Mouse (Mus musculus): ENCODE data around the gene Gkn1. TPM values are rescaled to one million over a fixed set of nuclear protein-coding genes. Genes with fewer than 3 reads are reported as not detected.

Gene Gkn1
- total and polyA plus RNA-seq, 3 experiments, result not detected

DNA sequence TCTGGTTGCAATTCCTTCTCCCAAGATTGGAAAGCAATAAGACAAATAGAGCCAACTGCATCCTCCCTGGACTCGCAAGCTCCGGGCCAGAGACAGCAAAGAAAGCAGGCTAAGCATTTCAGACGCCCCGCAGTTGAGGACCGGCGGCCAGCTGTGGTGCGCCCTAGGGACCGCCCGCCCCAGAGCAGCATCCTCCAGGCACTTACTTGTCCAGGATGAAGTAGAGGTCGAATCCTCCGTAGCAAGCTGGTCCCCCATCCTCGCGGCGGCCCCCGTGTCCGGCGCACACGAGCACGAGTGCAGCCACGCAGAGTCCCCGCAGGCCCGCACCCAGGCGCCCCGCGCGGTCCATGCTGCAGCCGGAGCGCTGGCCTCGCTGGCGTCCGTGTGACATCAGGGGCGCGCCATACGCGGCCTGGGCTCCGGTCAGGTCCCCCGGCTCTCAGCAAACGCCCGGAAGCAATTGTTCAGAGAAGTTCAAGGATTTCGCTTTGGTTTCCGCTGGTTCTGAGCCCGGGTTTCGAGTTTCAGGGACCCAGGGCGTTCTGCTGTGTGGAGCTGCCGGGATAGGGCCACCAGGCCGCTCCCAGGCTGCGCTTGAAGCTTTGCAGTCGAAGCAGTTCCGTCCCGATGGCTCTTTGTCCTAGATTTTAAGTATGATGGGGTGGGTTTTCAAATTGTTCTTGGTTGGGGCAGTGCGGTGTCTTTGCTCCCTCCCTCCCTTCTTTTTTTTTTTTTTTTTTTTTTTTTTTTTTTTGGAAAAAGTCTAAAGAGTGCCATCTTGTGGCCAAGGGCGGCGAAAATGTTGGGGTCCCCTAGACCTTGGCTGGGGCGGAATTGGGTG is 15.4 kb downstream of the Gkn1 start, which contains the start of gene Antxr1:
TSS of gene Antxr1 (minus strand) at position 731 of the 844 bp plus-strand sequence.
- peak; percentile 17 for DNase-seq (ENCODE audit: extremely low read depth)
- Histone ChIP-seq H3K36me3 (replicated peaks in 1 of 2; ENCODE audit: control insufficient read depth in 1 of 2, insufficient read depth in 1 of 2, low read length in 1 of 2) (no peaks in the 10 kb centered on the region), H3K9ac (ENCODE audit: insufficient read depth, low read depth) (peak within 1 kb of the TSS; percentile 53; the same call in 1 of the 2 replicates), H3K9me3 (replicated peaks; ENCODE audit: low read length) (no peaks in the 10 kb centered on the region), H3K4me3 (replicated peaks in 1 of 3; ENCODE audit: low read depth in 2 of 3, low read length in 2 of 3, poor library complexity in 1 of 3) (peak within 1 kb of the TSS in 2 of 3 experiments; percentile 16 to 23), H3K27ac (ENCODE audit: insufficient read depth, low read depth) (no peak within 1 kb of the TSS), H3K4me1 (ENCODE audit: control insufficient read depth in 1 of 2, insufficient read depth in 2 of 2) (no peaks in the 10 kb centered on the region; a peak in 1 of 4 replicates), H3K27me3 (replicated peaks) (peaks cover 1% of the 10 kb centered on the region), H3K79me2 (replicated peaks; ENCODE audit: control insufficient read depth, extremely low read depth, insufficient read depth, poor library complexity, severe bottlenecking) (no peaks in the 10 kb centered on the region), H3K4me2 (ENCODE audit: insufficient read depth, low read depth, poor library complexity, severe bottlenecking) (peak within 1 kb of the TSS; percentile 57)
- dilution Hi-C loops (cut with MboI; ENCODE audit: extremely low pct_ligation_motif_present, extremely low pct_unique_long_range_greater_than_20kb, low sequenced_read_pairs), result no loop called here
- 0 out of 2 replicates have a peak, but pooled peaks have one; percentile 5 for TF ChIP-seq UBTF (IDR thresholded peaks at IDR 0.05; ENCODE audit: low read depth, low read length)
- TF ChIP-seq JUN (IDR thresholded peaks at IDR 0.05; ENCODE audit: insufficient read depth, low read depth, low read length), result no peak
- peak in 1 of 2 experiments; percentile 73; a peak in 2 of 4 replicates for TF ChIP-seq CTCF (conservative IDR thresholded peaks at IDR 0.05 in 1 of 2, IDR thresholded peaks at IDR 0.05 in 1 of 2; ENCODE audit: low read depth in 2 of 2, low read length in 2 of 2)
- TF ChIP-seq MAFK (IDR thresholded peaks at IDR 0.05; ENCODE audit: insufficient replicate concordance, low read length), result no peak
- peak; percentile 55 for TF ChIP-seq SMC3 (IDR thresholded peaks at IDR 0.05; ENCODE audit: low read depth, low read length)
- TF ChIP-seq MAZ (IDR thresholded peaks at IDR 0.05; ENCODE audit: low read depth, low read length), result peak; percentile 83
- no peak for TF ChIP-seq MEF2A (IDR thresholded peaks at IDR 0.05; ENCODE audit: borderline replicate concordance, low read depth, low read length)
- TF ChIP-seq ZNF384 (IDR thresholded peaks at IDR 0.05; ENCODE audit: low read depth, low read length), result peak; percentile 100
- TF ChIP-seq RAD21 (IDR thresholded peaks at IDR 0.05; ENCODE audit: low read depth, low read length), result peak; percentile 49
- in situ Hi-C loops (cut with MboI; ENCODE audit: low pct_ligation_motif_present, low pct_unique_long_range_greater_than_20kb, low sequenced_read_pairs), result no loop called here

GRCm38 (mm10) chr6:87334361-87335090 is 16.2 kb downstream of the Gkn1 start:
- no peaks in the 10 kb centered on the region; a peak in 1 of 4 replicates for H3K4me1 ChIP-seq (ENCODE audit: control insufficient read depth in 1 of 2, insufficient read depth in 2 of 2)
- no peaks in the 10 kb centered on the region for H3K9me3 ChIP-seq (replicated peaks; ENCODE audit: low read length)
- TF ChIP-seq TCF12 (IDR thresholded peaks at IDR 0.05; ENCODE audit: low read depth, low read length), result no peak
- TF ChIP-seq POLR2A (IDR thresholded peaks at IDR 0.05; ENCODE audit: low read depth, low read length), result no peak
- TF ChIP-seq NRF1 (IDR thresholded peaks at IDR 0.05; ENCODE audit: low read depth, low read length), result no peak
- no peak for TF ChIP-seq CHD1 (IDR thresholded peaks at IDR 0.05; ENCODE audit: low read depth, low read length)
- TF ChIP-seq ZKSCAN1 (IDR thresholded peaks at IDR 0.05; ENCODE audit: borderline replicate concordance, low read depth, low read length), result no peak
- no peak for TF ChIP-seq ZNF384 (IDR thresholded peaks at IDR 0.05; ENCODE audit: low read depth, low read length)
- no peak for TF ChIP-seq JUND (conservative IDR thresholded peaks at IDR 0.05; ENCODE audit: low read depth, low read length)
- TF ChIP-seq CHD2 (IDR thresholded peaks at IDR 0.05; ENCODE audit: low read length), result no peak
- no peak for TF ChIP-seq CTCF (conservative IDR thresholded peaks at IDR 0.05 in 1 of 2, IDR thresholded peaks at IDR 0.05 in 1 of 2; ENCODE audit: low read depth in 2 of 2, low read length in 2 of 2)
- no peak for TF ChIP-seq KAT2A (IDR thresholded peaks at IDR 0.05; ENCODE audit: insufficient replicate concordance, low read length)
- TF ChIP-seq ZC3H11A (IDR thresholded peaks at IDR 0.05; ENCODE audit: low read depth, low read length), result no peak
- no peak for TF ChIP-seq MAFK (IDR thresholded peaks at IDR 0.05; ENCODE audit: insufficient replicate concordance, low read length)
- TF ChIP-seq POLR2AphosphoS2 (IDR thresholded peaks at IDR 0.05; ENCODE audit: low read depth, low read length), result no peak
- no peak for TF ChIP-seq USF1 (IDR thresholded peaks at IDR 0.05; ENCODE audit: low read depth, low read length)
- no peak for TF ChIP-seq MXI1 (IDR thresholded peaks at IDR 0.05; ENCODE audit: low read depth, low read length)
- no peak for TF ChIP-seq E2F4 (IDR thresholded peaks at IDR 0.05; ENCODE audit: insufficient replicate concordance, low read depth, low read length)
- H3K4me3 ChIP-seq (replicated peaks in 1 of 3; ENCODE audit: low read depth in 2 of 3, low read length in 2 of 3, poor library complexity in 1 of 3), result no peak overlapping the region
- dilution Hi-C loops (cut with MboI; ENCODE audit: extremely low pct_ligation_motif_present, extremely low pct_unique_long_range_greater_than_20kb, low sequenced_read_pairs) (no loop called here), in situ Hi-C loops (cut with MboI; ENCODE audit: low pct_ligation_motif_present, low pct_unique_long_range_greater_than_20kb, low sequenced_read_pairs) (no loop called here)
- H3K36me3 ChIP-seq (replicated peaks in 1 of 2; ENCODE audit: control insufficient read depth in 1 of 2, insufficient read depth in 1 of 2, low read length in 1 of 2), result no peaks in the 10 kb centered on the region
- no peak for DNase-seq (ENCODE audit: extremely low read depth)
- no peaks in the 10 kb centered on the region for H3K79me2 ChIP-seq (replicated peaks; ENCODE audit: control insufficient read depth, extremely low read depth, insufficient read depth, poor library complexity, severe bottlenecking)
- H3K4me2 ChIP-seq (ENCODE audit: insufficient read depth, low read depth, poor library complexity, severe bottlenecking), result peak overlapping the region; percentile 57
- no peak overlapping the region for H3K27ac ChIP-seq (ENCODE audit: insufficient read depth, low read depth)
- H3K27me3 ChIP-seq (replicated peaks), result peaks cover 1% of the 10 kb centered on the region
- no peak overlapping the region for H3K9ac ChIP-seq (ENCODE audit: insufficient read depth, low read depth)
